Mouse (Mus musculus) kidney, embryonic 15.5 days (tissue): Measurements from ENCODE around the gene Atp13a1. TPM values are rescaled to one million over a fixed set of nuclear protein-coding genes. Genes with fewer than 3 reads are reported as not detected.

Source experiments
- ATAC-seq: fragments of 200-750 bp; cut with Nextera tagmentation; replicated peaks from 2 replicates; pipeline ENCODE4 v1.8.0; 2017; ENCODE audit warnings: moderate TSS enrichment; ENCODE audit not compliant: low FRiP score
- H3K27ac ChIP-seq: fragments of 300-500 bp; sonication (generic); 2 replicates; pipeline ENCODE4 v1.5.1; 2015; ENCODE audit warnings: mild to moderate bottlenecking, inconsistent platforms
- H3K27me3 ChIP-seq: fragments of 300-500 bp; sonication (generic); 2 replicates; pipeline ENCODE4 v1.6.1; 2015; ENCODE audit warnings: inconsistent platforms
- H3K36me3 ChIP-seq: fragments of 300-500 bp; sonication (generic); 2 replicates; pipeline ENCODE4 v1.6.1; 2015; ENCODE audit warnings: inconsistent platforms
- H3K4me1 ChIP-seq: fragments of 300-500 bp; sonication (generic); 2 replicates; pipeline ENCODE4 v1.6.1; 2015; ENCODE audit warnings: inconsistent platforms
- H3K4me2 ChIP-seq: fragments of 300-500 bp; sonication (generic); 2 replicates; pipeline ENCODE4 v1.6.1; 2015; ENCODE audit warnings: moderate library complexity, mild to moderate bottlenecking, inconsistent platforms
- H3K4me3 ChIP-seq: fragments of 300-500 bp; sonication (generic); replicated peaks from 2 replicates; pipeline ENCODE4 v1.5.1; 2015; ENCODE audit warnings: mild to moderate bottlenecking, inconsistent platforms
- H3K9ac ChIP-seq: fragments of 300-500 bp; sonication (generic); 2 replicates; pipeline ENCODE4 v1.6.1; 2015; ENCODE audit warnings: mild to moderate bottlenecking, inconsistent platforms
- H3K9me3 ChIP-seq: fragments of 300-500 bp; sonication (generic); replicated peaks from 2 replicates; pipeline ENCODE4 v1.6.1; 2016; ENCODE audit warnings: inconsistent platforms
- WGBS: fragments of 180-500 bp; shearing (Covaris S2); methylation state at CpG from one replicate; pipeline ENCODE4 v1.1.7; 2015; ENCODE audit warnings: mixed read lengths; 5-methylcytosine and 5-hydroxymethylcytosine counted together
- polyA plus RNA-seq: library from polyadenylated mRNA; unstranded; fragments of >200 nt; fragmentation: Nextera tagmentation; extraction: Ambion mirVana; gene quantifications from 2 replicates; pipeline ENCODE4 v1.2.1, GENCODE M21; 2015

The Atp13a1 gene
- polyA plus RNA-seq, 1 experiment from 2014 or later, result 54.3 TPM

DNA sequence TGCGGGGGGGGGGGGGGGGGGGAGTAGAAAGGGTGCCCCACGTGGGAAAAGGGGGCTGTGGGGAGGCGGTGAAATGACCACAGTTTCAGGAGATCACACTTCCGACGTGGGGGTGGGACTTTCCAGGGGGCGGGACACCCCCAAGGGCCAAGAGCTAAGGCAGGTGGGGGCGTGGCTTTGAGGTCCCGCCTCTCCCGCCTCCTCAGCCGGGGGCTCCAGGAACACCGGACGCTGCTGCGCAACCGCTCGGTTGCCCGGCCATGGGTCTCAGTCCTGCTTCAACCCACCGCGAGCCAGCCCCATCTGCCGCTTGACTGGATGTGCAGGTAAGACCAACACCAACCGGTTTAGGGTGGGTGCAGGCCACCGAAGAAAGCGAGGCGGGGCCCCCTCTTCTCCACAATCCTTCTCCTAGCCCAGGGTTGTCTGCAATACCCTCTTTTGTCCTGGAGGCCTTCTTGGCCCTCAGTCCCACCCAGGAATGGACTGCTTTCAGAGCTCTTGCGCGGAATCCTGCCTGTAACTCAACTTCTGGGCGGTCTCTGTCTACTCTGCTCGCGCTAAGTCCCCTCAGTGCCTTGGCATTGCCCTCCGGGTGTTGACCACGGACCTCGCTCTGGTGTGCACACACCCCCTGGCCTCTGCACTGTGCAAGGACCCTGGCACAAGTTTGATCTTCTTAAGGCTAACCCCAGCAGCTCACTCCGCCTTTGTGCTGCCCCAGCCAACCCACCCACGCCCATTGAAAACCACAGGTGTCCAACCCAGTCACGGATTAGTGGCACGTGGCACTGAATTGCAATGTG, 31.6 kb downstream of the Atp13a1 start, which contains the start of gene Lpar2:
TSS of gene Lpar2 (plus strand) at position 44 of the 806 bp plus-strand sequence.
- H3K9ac ChIP-seq, result peak within 1 kb of the TSS; percentile 68
- peak; percentile 89 for ATAC-seq
- peaks cover 34% of the 10 kb centered on the region for H3K4me1 ChIP-seq
- peak within 1 kb of the TSS; percentile 88 for H3K27ac ChIP-seq
- no peaks in the 10 kb centered on the region for H3K9me3 ChIP-seq
- H3K4me3 ChIP-seq, result peak within 1 kb of the TSS; percentile 67
- 2% methylated on average over 30 of the region's 35 CpGs for WGBS
- peaks cover 29% of the 10 kb centered on the region for H3K36me3 ChIP-seq
- peak within 1 kb of the TSS; percentile 85 for H3K4me2 ChIP-seq
- no peaks in the 10 kb centered on the region for H3K27me3 ChIP-seq

DNA sequence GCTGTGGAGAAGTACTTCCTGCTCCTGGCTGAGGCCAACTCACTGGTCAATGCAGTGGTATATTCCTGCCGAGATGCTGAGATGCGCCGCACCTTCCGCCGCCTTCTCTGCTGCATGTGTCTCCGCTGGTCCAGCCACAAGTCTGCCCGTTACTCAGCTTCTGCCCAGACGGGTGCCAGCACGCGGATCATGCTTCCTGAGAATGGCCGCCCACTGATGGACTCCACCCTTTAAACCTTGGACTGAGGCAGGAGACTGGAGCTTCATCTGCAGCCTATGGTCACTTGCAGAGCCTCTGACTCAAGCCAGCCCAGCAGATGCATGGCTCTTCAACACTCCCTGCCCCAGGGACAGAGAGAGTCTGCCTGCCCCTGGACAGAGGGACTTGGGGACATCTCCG, 35.4 kb downstream of the Atp13a1 start:
- ATAC-seq, result no peak
- no peak overlapping the region for H3K9ac ChIP-seq
- H3K9me3 ChIP-seq, result no peaks in the 10 kb centered on the region
- 89% methylated on average over 12 of the region's 12 CpGs for WGBS
- H3K4me2 ChIP-seq, result no peak overlapping the region
- H3K27me3 ChIP-seq, result no peaks in the 10 kb centered on the region
- peaks cover 34% of the 10 kb centered on the region for H3K36me3 ChIP-seq
- peaks cover 33% of the 10 kb centered on the region for H3K4me1 ChIP-seq
- no peak overlapping the region for H3K27ac ChIP-seq
- no peak overlapping the region for H3K4me3 ChIP-seq

DNA sequence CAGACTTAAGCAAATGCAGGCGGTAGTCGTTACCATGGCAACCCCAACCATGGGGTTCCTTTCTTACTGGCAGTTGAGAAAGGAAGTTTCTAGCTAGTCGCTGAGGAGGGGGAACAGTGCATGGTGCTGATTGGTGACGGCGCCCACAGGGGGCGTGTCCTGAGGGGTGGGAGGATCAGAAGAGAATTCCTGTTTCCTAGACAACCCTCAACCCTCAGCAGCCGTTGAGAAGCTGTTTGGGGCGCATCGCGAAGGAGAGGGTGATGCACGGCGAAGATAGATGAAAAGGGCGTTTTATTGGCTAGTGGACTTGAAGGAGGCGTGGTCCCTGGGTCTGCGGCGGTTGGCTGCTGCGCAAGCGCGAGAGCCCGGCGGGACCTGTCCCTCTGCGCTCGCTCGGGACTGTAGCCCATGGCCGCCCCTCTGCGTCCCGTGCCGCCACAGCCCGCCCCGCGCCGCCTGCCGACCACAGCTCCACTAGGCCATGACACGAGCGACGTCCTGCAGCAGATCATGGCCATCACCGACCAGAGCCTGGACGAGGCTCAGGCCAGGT, 41.4 kb downstream of the Atp13a1 start, which contains the start of gene Pbx4:
TSS of gene Pbx4 (plus strand) at position 194 of the 556 bp plus-strand sequence.
- H3K4me1 ChIP-seq, result peaks cover 15% of the 10 kb centered on the region
- WGBS, result under 1% methylated on average over 38 of the region's 38 CpGs

DNA sequence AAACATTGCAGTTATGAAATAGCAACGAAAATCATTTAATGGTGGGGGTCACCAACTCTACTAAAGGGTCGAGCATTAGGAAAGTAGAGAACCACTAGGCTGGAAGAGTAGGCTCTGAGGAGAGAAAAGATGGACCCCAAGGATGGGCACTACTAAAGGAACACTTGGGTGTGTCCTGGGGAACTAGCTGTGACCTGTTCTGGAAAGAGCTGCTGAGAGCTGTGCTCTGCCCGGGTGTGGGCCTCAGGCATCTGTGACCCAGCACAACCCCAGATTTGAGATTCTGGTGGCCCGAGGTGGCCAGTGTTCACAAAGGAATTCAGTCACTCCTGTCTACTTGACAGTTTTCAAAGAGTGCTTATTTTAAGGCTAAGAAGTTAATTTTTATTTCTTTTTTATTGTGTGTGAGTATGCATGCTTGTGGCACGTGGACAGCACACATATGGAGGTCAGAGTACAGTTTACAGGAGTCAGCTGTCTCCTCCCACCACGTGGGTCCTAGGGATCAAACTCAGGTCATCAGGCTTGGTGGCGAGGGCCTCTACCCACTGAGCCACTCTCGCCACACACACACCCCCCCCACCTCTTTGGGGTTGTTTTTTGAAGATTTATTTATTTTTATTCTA, 46.2 kb downstream of the Atp13a1 start:
- H3K9me3 ChIP-seq, result no peaks in the 10 kb centered on the region
- no peak overlapping the region for H3K4me3 ChIP-seq
- H3K9ac ChIP-seq, result no peak overlapping the region
- peaks cover 10% of the 10 kb centered on the region for H3K4me1 ChIP-seq
- no peaks in the 10 kb centered on the region for H3K36me3 ChIP-seq
- 75% methylated on average over 8 of the region's 8 CpGs for whole genome bisulfite sequencing
- H3K27ac ChIP-seq, result no peak overlapping the region
- H3K4me2 ChIP-seq, result no peak overlapping the region
- 0 out of 2 replicates have a peak, but pooled peaks cover 2% of the 10 kb centered on the region for H3K27me3 ChIP-seq
- ATAC-seq, result no peak

More for the DNA sequence above, 41.4 kb downstream of the Atp13a1 start, which contains the start of gene Pbx4:
- peaks cover 17% of the 10 kb centered on the region for H3K36me3 ChIP-seq
- H3K4me2 ChIP-seq, result peak within 1 kb of the TSS; percentile 99
- peak; percentile 98 for ATAC-seq
- H3K9me3 ChIP-seq, result no peaks in the 10 kb centered on the region
- peak within 1 kb of the TSS; percentile 69 for H3K4me3 ChIP-seq
- H3K27me3 ChIP-seq, result 0 out of 2 replicates have a peak, but pooled peaks cover 2% of the 10 kb centered on the region
- peak within 1 kb of the TSS; percentile 64 for H3K27ac ChIP-seq
- peak within 1 kb of the TSS; percentile 64; the same call in 1 of the 2 replicates for H3K9ac ChIP-seq

DNA sequence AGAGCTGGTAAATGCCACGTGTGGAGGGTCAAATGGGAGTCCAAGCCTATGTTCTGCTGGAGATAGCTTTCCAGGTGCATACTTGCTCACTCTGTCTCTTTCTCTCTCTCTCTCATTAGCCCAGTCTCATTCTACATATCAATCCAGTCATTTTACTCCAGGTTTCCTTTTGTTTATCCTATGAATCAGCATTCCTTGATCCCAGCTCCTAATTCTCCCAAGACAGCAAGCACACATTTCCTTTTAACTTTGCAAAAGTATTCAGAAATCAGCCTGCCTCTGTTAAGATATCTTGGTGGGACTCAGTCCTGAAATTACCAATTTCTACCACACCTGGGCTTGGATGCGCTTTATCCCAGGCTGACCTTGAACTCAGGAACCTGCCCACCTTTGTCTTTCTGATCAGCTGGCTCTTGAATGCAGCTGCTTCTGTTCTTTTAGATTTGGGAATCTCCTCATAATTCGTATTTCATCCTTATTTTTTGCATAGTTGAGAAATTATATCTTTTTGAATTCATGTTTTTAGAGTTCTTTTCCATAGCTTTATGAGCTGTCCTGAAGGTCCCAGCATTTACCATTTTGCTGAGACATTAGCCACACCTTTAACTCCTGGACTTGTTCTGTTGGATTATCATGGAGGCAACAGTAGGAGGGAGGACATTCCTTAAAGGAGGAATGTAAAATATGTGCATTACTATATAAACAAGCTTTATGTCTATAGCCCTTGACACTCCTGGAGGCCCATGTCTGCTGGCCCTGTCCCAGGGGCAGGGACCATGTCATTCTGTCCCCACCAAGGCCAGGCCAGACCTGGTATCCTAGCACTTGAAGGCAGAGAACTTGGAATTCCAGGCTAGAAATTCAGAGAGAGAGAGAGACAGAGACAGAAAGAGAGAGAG, 56.5 kb downstream of the Atp13a1 start:
- no peak overlapping the region for H3K4me2 ChIP-seq
- H3K27me3 ChIP-seq, result no peaks in the 10 kb centered on the region
- no peaks in the 10 kb centered on the region for H3K9me3 ChIP-seq
- H3K27ac ChIP-seq, result no peak overlapping the region
- no peak for ATAC-seq
- 66% methylated on average over 3 of the region's 3 CpGs for WGBS
- no peak overlapping the region for H3K4me3 ChIP-seq
- no peaks in the 10 kb centered on the region for H3K36me3 ChIP-seq
- no peak overlapping the region for H3K9ac ChIP-seq
- H3K4me1 ChIP-seq, result no peaks in the 10 kb centered on the region

DNA sequence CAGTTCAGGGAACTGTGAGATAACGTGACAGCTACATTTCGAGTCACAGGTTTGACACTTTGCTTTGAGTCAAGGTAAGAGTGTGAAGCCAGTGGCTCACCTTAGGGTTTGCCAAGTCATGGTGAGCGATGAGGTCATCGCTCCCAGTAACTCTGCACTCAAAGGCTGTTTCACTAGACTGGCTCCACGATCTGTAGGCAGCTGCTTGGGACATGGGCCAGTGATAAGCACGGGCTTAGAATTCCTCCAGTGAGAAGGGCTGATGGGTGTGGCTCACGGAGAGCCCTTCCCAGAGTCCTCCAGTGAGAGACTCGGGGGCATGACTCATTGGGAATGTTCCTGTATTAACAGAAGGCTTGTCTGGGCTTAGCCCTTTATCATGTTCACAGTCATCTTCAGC, 58.0 kb downstream of the Atp13a1 start:
- H3K4me2 ChIP-seq, result no peak overlapping the region
- H3K36me3 ChIP-seq, result no peaks in the 10 kb centered on the region
- no peaks in the 10 kb centered on the region for H3K9me3 ChIP-seq
- H3K27ac ChIP-seq, result no peak overlapping the region
- no peaks in the 10 kb centered on the region for H3K4me1 ChIP-seq
- ATAC-seq, result no peak
- WGBS, result 76% methylated on average over 8 of the region's 8 CpGs
- no peaks in the 10 kb centered on the region for H3K27me3 ChIP-seq
- H3K4me3 ChIP-seq, result no peak overlapping the region
- no peak overlapping the region for H3K9ac ChIP-seq

DNA sequence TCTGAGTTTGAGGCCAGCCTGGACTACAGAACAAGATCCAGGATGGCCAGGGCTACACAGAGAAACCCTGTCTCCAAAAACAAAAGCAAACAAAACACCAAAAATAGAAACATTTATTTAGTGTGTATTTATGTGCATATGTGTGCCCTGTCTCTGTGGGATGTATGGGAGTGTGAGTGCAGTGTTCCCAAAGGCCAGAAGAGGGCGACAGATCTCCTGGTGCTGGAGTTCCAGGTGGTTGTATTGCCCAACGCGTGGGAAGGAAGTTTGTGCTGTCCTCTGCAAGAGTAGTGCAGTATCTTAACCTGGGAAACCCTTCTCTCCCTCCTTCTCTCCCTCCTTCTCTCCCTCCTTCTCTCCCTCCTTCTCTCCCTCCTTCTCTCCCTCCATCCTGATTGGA, 58.9 kb downstream of the Atp13a1 start:
- Histone ChIP-seq H3K9me3 (no peaks in the 10 kb centered on the region), H3K4me2 (no peak overlapping the region), H3K27me3 (no peaks in the 10 kb centered on the region), H3K4me1 (no peaks in the 10 kb centered on the region), H3K27ac (no peak overlapping the region), H3K4me3 (no peak overlapping the region), H3K9ac (no peak overlapping the region), H3K36me3 (no peaks in the 10 kb centered on the region)
- ATAC-seq, result no peak
- 47% methylated on average over 3 of the region's 3 CpGs for WGBS

DNA sequence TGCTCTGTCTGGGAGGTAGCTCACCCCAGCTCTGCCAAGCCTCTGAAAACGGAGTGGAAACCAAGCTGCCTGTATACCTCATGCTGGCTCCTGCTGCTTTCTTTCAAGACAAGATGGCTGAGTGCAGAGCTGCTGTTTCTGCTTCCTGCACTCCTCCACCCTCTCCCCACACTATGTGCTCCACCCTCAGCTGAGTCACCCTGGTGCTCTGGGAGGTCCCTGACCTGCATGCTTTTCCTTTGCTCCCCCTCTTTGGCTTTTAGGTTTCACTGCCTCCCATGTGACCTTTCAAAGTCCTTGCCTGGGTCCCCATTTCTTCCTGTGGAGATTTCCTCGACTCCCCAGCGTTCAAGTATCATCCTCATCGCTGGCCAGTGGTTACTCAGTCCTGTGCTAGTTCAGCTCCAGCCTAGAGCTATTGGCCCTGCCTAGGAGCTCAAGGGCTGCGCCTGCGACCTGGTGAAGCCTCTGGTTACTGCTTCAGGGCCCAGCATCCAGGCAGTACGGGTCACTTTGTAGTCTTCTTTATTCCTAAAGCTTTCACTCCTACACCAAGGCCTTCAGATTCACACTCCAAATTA, 60.1 kb downstream of the Atp13a1 start:
- Histone ChIP-seq H3K36me3 (no peaks in the 10 kb centered on the region), H3K4me2 (no peak overlapping the region), H3K4me1 (no peaks in the 10 kb centered on the region), H3K9ac (no peak overlapping the region), H3K27ac (no peak overlapping the region), H3K4me3 (no peak overlapping the region), H3K27me3 (no peaks in the 10 kb centered on the region), H3K9me3 (no peaks in the 10 kb centered on the region)
- WGBS, result 73% methylated on average over 7 of the region's 7 CpGs
- ATAC-seq, result no peak

DNA sequence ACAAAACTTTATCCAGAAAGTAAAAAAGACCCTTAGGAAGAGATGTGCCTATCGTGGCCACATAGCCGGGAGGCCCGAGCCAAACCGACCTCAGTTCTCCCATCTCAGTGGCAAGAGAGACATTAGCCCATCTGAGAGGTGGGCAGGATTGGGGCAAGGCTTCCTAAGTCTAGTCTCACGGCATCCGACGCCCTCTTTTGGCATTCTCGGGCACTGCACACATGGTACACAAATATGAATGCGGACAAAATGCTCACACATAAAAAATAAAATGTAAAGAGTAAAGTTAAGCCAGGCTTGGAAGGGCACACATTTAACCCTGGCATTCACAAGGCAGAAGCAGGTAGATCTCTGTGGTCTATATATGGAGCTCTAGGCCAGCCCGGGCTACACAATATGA, 62.9 kb downstream of the Atp13a1 start:
- Histone ChIP-seq H3K36me3 (no peaks in the 10 kb centered on the region), H3K4me3 (no peak overlapping the region), H3K4me2 (no peak overlapping the region), H3K27ac (no peak overlapping the region), H3K9me3 (no peaks in the 10 kb centered on the region), H3K27me3 (no peaks in the 10 kb centered on the region), H3K4me1 (no peaks in the 10 kb centered on the region), H3K9ac (no peak overlapping the region)
- 91% methylated on average over 10 of the region's 10 CpGs for WGBS
- ATAC-seq, result no peak
